ENCODE assay signal across 8 mouse cellular contexts in the genomic region with DNA sequence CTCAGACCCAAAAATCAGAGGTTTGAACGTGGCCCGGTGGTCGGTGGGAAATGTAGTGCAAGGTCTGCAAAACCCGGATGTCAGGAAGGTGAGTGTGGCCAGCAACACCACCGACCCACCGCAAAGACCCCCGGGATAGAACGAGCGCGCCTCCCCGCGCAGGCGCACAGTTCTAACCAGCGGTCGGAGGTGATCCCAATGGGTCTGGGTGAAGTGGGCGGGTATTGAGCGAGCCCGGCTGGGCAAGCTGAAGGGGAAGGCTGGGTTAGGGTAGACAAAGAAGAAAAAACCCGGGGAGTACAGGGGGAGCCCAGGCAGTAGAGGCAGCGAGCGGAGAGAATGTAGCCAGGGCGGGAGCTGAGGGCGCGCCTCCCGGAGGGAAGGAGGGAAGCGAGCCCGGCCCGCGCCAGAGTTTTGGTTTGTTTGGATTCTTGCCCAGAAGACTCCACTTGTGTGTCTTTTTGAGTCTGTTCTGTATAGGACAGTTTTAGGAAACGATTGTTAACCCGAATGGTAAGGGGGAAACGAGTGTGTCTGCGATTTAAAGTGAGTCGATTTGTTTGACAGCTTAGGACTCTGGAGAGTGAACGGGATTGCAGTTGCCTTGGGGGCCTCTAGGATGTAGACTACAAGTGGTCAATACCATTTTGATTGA. TPM values are rescaled to one million over a fixed set of nuclear protein-coding genes. Genes with fewer than 3 reads are reported as not detected.
A peak's percentile ranks its signal among the peaks of the same experiment; 100 is the strongest.
DNase-seq lines count a peak whose midpoint lies in the region; ATAC-seq lines count a peak whose summit lies in the region.

No protein-coding gene starts in this region.

- H3K4me2 ChIP-seq in intestine, embryonic 15.5 days (replicated peaks) = peak overlapping the region; percentile 67

- H3K36me3 ChIP-seq in intestine, embryonic 15.5 days = peaks cover 14% of the 10 kb centered on the region; the same call in 1 of the 2 replicates

- intact Hi-C loops in left cerebral cortex, postnatal 25 days (cut with DNase I) = no loop called here

- H3K9me3 ChIP-seq in intestine, embryonic 15.5 days = no peaks in the 10 kb centered on the region

- peak overlapping the region; percentile 73 for H3K27ac ChIP-seq in intestine, embryonic 15.5 days

- peak; percentile 96 for ATAC-seq in intestine, embryonic 15.5 days
- ATAC-seq in inflammation-experienced regulatory T-cells, adult 6 months = no peak

- peak; percentile 45 to 47 for DNase-seq in adrenal gland, postnatal 4 days (ENCODE audit: low spot score in 2 of 2)
- DNase-seq in embryo, embryonic 11 days = peak; percentile 95
- peak; percentile 49 to 76 for DNase-seq in gastrocnemius, postnatal 4 days (ENCODE audit: low spot score in 2 of 2)
- peak; percentile 70 to 74 for DNase-seq in left cerebral cortex, postnatal 25 days (ENCODE audit: low spot score in 2 of 2)
- peak; percentile 88 for DNase-seq in mesoderm, embryonic 11.5 days (ENCODE audit: low read depth, low spot score)
- peak; percentile 81 for DNase-seq in right cerebral cortex, postnatal 4 days

- H3K9ac ChIP-seq in intestine, embryonic 15.5 days = peak overlapping the region; percentile 59

- no peaks in the 10 kb centered on the region for H3K4me1 ChIP-seq in intestine, embryonic 15.5 days (replicated peaks)

- 3% methylated on average over 35 of the region's 35 CpGs for WGBS in intestine, embryonic 15.5 days

- H3K27me3 ChIP-seq in intestine, embryonic 15.5 days (replicated peaks) = no peaks in the 10 kb centered on the region

- peak overlapping the region; percentile 51 for H3K4me3 ChIP-seq in intestine, embryonic 15.5 days (replicated peaks)

RNA-seq across cellular contexts. Expression of gene Zfp382, which starts 21.9 kb away (rescaled TPM):
- total RNA-seq in adrenal gland, postnatal 4 days (2021) = 10 to 100 TPM in 1 of 2 experiments, 1 to 10 TPM in 1; 8.0 to 10.2 TPM
- total RNA-seq in gastrocnemius, postnatal 4 days (2021) = 1 to 10 TPM; 8.0 to 9.4 TPM
- 6.7 and 8.3 TPM in 2 replicates for polyA plus RNA-seq in intestine, embryonic 15.5 days (2015; fragmentation: Nextera tagmentation; extraction: Ambion mirVana)
- total RNA-seq in left cerebral cortex, postnatal 25 days (2021) = 10 to 100 TPM; 34.9 to 36.0 TPM
- 10 to 100 TPM; 10.2 to 15.5 (median 15.1) TPM for polyA plus RNA-seq in inflammation-experienced regulatory T-cells, adult 6 months (2017; shearing (Covaris generic))

RNA-seq across cellular contexts. Expression of gene Zfp146, which starts 25.9 kb away (rescaled TPM):
- 10 to 100 TPM; 77.4 to 83.3 TPM for total RNA-seq in adrenal gland, postnatal 4 days (2021)
- total RNA-seq in gastrocnemius, postnatal 4 days (2021) = 10 to 100 TPM; 46.2 to 54.5 TPM
- polyA plus RNA-seq in intestine, embryonic 15.5 days (2015; fragmentation: Nextera tagmentation; extraction: Ambion mirVana) = 12.2 and 13.6 TPM in 2 replicates
- total RNA-seq in left cerebral cortex, postnatal 25 days (2021) = 10 to 100 TPM; 48.5 to 49.7 TPM
- polyA plus RNA-seq in inflammation-experienced regulatory T-cells, adult 6 months (2017; shearing (Covaris generic)) = 10 to 100 TPM; 12.9 to 20.8 (median 13.5) TPM

RNA-seq across cellular contexts. Expression of gene Cox7a1, which starts 40.3 kb away (rescaled TPM):
- 100 to 1,000 TPM; 176 to 250 TPM for total RNA-seq in adrenal gland, postnatal 4 days (2021)
- 100 to 1,000 TPM; 268 to 275 TPM for total RNA-seq in gastrocnemius, postnatal 4 days (2021)
- polyA plus RNA-seq in intestine, embryonic 15.5 days (2015; fragmentation: Nextera tagmentation; extraction: Ambion mirVana) = 30.7 and 34.3 TPM in 2 replicates
- total RNA-seq in left cerebral cortex, postnatal 25 days (2021) = 1 to 10 TPM; 5.5 to 6.0 TPM
- 1 to 10 TPM; 2.3 to 3.5 (median 3.3) TPM for polyA plus RNA-seq in inflammation-experienced regulatory T-cells, adult 6 months (2017; shearing (Covaris generic))

RNA-seq across cellular contexts. Expression of gene Zfp260, which starts 49.1 kb away (rescaled TPM):
- total RNA-seq in adrenal gland, postnatal 4 days (2021) = 10 to 100 TPM; 50.7 to 52.1 TPM
- total RNA-seq in gastrocnemius, postnatal 4 days (2021) = 10 to 100 TPM; 52.5 to 65.2 TPM
- polyA plus RNA-seq in intestine, embryonic 15.5 days (2015; fragmentation: Nextera tagmentation; extraction: Ambion mirVana) = 71.0 and 82.3 TPM in 2 replicates
- 10 to 100 TPM; 64.5 to 64.6 TPM for total RNA-seq in left cerebral cortex, postnatal 25 days (2021)
- 10 to 100 TPM; 59.7 to 83.0 (median 70.5) TPM for polyA plus RNA-seq in inflammation-experienced regulatory T-cells, adult 6 months (2017; shearing (Covaris generic))

RNA-seq across cellular contexts. Expression of gene Zfp566, which starts 53.4 kb away (rescaled TPM):
- 1 to 10 TPM; 6.1 to 7.0 TPM for total RNA-seq in adrenal gland, postnatal 4 days (2021)
- total RNA-seq in gastrocnemius, postnatal 4 days (2021) = 1 to 10 TPM; 4.8 to 5.6 TPM
- polyA plus RNA-seq in intestine, embryonic 15.5 days (2015; fragmentation: Nextera tagmentation; extraction: Ambion mirVana) = 6.0 and 6.1 TPM in 2 replicates
- total RNA-seq in left cerebral cortex, postnatal 25 days (2021) = 1 to 10 TPM; 7.2 to 7.5 TPM
- polyA plus RNA-seq in inflammation-experienced regulatory T-cells, adult 6 months (2017; shearing (Covaris generic)) = 10 to 100 TPM in 2 of 3 experiments, 1 to 10 TPM in 1; 7.2 to 14.5 (median 10.9) TPM

Comparison
In these comparisons a context has a peak if more than half of its experiments do, and no peak if none do; other contexts are left out.
1. RNA of gene Cox7a1, which starts 40.3 kb away (total RNA-seq): 268 to 275 TPM in gastrocnemius, postnatal 4 days and 176 to 250 TPM in adrenal gland, postnatal 4 days; 5.5 to 6.0 TPM in left cerebral cortex, postnatal 25 days; every median in the first group is over 10 times any median in the second.
2. Peak in every context shown above with its lines, with median percentiles within 50 percentile points of each other: DNase-seq.